Mouse (Mus musculus) urinary bladder, postnatal 14 days (tissue): ENCODE data around the gene Gm42517.

Source experiments
- DNase-seq: peaks from one replicate; pipeline ENCODE4 v3.0.0; 2021; ENCODE audit warnings: low spot score

The Gm42517 gene

DNA sequence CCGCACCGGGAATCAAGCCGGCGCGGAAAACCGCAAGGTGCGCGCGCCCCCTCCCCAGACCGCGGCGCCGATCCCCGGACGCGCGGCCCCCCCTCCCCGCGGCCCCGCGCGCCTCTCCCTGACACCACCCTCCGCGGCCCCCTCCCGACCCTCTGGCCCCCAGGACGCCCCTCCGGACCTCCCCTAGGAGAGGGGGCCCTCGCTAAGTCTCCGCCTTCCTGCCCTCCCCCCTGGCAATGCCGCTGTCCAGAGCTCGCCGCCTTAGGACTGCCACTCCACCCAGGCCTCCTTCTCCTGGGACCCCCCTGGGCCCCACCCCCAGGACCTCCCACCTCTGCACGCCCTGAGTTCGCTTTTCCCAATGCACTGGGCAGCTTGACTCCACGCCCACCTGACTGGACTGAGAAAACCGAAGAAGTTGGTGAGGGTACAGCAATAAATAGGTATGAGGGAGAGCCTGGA lies at the start of gene Gm42517:
Gene Gm42517, minus strand, starts transcription at position 52 of the 462 bp plus-strand sequence.
- DNase-seq: peak; percentile 3

DNA sequence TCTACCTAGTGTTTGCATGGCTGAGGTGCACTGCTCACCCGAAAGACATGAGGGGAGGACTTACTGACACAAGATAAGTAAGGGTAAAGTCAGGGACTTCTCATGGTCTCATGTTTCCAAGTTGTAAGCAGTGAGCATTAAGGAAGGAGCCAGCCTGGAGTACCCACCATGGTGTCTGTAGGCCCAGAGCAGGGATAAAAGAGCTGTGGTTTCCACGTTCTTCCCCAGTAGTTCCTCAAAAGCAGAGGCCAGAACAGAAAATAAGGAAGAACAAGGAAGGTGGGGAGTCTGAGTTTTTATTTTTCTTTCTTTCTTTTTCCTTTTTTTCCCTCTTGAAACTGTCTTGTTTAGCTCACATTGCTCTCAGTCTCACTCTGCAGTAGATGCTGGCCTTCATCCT lies 47.0 kb upstream of the Gm42517 start:
- no peak for DNase-seq

DNA sequence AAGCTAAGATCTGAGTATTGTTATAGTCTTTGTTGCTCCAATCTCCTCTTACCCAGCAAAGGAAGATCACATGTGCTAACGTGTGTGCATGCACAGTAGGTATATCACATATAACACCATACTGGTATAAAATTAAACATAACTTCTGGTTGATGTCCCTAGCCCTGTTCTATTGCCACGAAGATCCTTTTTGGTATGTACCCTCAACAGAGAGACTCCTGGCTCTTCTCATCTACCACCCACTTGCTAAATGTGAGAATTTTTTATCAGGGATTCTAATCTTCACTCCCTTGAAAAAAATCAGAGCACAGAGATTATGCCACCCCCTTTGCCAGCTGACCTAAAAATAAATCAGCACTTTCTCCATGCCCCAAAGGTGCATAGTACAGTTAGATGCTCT lies 39.3 kb upstream of the Gm42517 start:
- DNase-seq: no peak

DNA sequence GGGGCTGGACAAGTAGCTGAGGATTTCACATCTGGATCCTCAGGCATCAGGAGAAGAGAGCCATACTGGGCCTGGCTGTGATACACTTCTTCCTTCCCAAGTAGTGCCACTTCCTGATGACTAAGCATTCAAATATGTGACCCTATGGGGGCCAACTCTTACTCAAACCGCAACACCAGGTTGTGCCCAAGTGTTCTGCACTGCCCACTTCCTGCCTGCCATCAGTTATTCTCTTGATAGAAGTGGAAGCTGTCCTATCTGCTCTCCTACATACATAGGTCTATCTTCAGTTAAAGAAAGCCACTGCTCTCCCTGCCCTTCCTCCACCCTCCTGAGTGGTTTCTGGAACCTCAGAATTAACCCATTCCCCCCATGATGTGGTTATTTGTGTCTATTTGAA lies 37.7 kb upstream of the Gm42517 start:
- no peak for DNase-seq

DNA sequence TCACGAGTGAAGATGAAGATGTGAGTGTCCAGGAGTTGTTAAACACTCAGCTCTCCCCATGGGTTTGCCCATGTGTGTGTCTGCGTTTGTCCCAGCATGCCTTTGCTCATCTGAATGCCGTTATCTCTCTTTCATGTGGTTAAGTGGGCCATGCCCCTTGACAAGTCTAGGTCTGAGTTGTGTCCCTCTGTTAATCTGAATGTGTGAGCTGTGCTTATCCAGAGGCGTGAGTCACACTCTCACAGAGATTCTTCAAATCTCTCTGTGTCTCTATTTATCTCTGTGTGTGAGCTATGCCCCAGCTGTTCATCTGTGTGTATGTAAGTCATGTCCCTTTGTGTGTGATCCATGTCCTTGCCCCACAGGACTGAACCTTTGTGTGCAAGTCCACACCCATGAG lies 35.7 kb upstream of the Gm42517 start:
- no peak for DNase-seq

DNA sequence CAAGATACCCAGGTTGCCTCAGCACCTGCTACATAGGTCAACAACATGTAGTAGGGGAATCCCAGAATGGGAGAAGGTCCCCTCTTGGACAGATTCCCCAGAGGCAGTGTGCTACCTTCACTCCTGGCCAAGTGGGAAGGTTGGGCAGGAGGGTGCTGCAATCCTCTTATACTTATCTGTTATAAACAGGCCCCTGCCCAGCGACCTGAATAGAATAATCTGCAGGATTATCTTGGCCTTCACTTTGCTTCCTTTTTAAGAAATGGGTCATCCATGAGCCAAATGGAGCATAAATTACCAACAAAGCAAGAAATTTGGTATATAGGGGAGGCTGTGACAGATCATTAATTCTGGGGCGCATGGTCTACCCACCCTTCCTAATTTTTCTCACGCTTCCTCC lies 22.0 kb upstream of the Gm42517 start:
- DNase-seq: no peak

DNA sequence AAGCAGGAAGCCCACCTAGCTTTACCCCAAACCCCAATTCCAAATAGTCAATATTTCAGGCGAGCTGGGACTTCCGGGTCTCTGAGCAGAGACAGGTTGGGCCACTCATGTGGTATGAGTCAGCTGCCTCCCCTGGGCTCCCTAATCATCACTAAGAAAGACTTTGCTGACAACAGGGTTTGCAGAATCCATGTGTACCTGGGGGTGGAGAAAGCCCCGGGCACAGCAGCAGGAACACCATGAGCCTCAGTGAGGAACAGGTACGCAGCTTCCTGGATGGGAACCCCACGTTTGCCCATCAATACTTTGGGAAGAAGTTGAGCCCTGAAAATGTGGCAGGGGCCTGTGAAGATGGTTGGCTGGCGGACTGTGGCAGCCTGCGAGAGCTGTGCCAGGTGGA lies 20.5 kb upstream of the Gm42517 start, which contains the start of gene Pde6b:
Gene Pde6b, plus strand, starts transcription at position 191 of the 400 bp plus-strand sequence.
- no peak for DNase-seq

DNA sequence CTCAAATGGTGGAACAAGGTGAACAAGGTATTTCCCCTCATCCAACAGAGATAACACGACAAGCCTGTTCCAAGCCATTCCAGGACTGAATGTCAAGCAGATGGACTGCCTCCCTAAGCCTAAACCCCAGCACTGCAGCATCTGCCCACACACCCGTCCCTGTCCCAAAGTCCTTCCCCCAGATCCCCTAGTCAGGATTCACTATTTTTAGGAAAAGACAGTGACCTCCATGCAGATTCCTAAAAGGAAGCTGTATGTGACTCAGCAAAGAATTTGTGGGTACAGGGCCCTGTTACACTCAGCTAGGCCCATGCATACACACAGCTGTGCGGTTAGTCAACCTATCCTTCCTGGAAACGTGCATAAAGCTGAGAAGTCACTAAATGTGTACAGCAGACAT lies 18.7 kb upstream of the Gm42517 start:
- no peak for DNase-seq

DNA sequence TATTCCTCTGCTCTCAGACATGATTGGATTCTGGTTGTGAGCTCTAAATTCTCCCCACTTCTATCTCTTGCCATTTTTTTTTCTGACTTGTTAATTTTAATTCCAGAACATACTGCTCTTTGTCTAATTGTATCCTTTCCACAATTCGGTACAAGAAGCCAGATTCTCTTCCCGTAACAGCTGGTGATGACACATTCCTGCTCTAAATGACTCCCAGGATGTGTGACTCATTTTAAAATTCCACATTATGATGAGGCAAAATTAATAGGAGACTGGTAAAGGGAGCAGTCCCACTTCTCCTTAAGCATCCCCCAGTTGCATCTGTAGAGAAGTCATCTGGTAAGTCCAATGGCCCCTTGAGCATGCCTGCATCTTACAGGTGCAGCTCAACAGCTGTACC lies 17.9 kb upstream of the Gm42517 start:
- DNase-seq: no peak

DNA sequence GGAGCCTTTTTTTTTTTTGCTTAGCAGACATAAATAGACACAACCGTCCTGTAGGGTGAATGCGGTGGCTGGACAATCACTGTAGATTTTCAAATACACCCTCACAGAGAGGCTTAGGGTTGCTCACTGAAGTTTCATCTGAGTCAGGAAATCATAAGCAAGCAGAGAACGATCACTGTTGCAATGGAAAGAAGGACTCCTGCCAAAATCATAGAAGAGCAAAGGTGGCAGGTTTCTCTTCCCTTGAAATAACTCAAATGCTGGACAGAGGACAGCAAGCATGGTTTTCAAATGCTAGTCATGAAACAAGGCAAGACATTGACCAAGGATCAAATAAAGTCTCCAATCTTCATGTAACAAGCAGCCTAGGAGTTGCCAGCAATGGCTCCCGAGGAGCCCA lies 10.6 kb upstream of the Gm42517 start:
- no peak for DNase-seq

DNA sequence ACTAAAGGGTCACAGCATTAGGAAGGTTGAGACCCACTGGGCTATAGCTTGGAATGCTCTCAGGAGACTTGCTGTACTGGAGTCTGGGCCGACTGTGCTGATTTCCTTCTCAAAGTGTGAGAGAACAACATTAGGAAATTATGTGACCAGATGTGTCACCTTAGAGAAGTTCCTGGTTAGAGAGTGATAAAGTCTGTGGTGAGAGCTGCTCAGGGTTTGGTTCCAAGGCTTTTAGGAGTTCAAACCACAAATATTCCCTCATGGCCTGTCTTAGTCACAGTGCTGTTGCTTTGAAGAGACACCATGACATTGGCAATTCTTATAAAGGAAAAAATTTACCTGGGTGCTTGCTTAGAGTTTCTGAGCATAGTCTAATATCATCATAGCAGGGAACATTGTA lies 8.3 kb upstream of the Gm42517 start:
- no peak for DNase-seq

DNA sequence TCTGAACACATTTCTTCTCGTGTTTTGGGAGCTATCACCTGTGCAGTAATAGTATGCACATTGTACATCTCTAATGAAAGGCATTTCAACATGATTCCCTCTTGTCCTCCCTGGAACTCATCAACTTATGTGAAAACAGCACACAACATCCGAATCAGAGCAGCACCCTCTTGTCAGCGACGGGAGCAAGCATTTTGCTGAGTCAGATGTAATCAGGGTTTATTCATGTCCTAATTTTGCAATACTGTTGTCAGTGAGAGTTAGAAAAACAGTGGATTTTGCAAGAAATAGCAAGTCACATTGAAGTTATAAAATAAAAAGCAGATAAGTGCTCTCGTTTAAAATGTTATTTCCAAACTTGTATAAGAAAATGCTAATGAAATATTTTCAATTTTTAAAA lies 6.4 kb upstream of the Gm42517 start:
- DNase-seq: no peak

DNA sequence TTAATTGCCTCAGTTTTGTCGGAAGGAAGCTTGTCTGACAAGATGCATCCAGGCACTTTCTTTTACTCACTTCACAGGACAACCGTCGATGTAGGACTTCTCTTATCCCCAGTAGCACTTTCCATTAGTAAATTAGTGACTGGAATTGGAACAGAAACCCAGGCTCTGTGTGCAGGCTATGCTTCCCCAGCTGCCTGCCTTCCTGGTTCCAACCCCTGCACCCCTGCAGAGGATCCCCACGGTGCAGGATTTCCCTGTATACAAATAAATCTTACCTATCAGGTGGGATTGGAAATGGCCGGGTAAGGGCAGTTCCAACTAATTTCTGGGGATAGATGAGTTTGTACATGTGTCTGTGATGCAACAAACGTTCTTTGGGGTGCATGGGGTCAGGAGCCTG lies 2.2 kb upstream of the Gm42517 start:
- DNase-seq: no peak

DNA sequence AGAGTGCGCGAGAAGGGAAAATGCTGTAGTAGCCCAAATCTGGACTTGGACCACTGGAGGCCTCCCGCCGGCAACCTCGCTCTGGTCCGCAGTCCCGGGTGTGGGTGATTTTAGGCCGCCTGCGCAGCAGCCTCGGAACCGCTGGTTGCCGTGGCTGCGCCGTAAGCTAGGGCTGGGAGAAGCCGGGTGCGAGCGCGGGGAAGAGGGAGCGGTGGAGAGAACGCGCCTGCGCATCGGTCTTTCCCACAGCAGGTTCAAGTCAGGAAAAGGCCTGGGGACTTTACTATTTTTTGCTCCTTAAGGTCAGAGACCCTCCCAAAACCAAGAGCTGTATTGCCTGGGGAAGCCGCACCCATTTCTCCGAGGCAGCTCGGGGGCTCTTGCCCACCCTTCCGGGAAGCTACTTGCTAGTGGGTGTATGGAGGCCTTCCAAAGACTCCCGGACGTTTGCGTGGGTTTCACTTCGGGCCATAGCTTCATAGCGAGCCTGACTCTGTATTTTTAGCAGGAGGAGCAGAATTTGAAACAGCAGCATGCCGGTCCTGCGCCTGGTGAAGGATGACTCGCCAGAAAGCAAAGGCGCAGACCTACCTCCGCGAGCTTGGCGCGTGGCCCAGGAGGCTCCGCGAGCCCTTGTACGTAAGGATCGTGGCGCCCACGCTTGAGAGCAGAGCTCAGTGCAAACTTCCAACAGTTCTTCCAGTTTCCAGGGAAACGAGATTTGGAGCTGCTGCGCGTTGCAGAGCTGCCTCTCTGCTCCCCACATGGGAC lies 1.3 kb upstream of the Gm42517 start:
- peak; percentile 22 for DNase-seq

DNA sequence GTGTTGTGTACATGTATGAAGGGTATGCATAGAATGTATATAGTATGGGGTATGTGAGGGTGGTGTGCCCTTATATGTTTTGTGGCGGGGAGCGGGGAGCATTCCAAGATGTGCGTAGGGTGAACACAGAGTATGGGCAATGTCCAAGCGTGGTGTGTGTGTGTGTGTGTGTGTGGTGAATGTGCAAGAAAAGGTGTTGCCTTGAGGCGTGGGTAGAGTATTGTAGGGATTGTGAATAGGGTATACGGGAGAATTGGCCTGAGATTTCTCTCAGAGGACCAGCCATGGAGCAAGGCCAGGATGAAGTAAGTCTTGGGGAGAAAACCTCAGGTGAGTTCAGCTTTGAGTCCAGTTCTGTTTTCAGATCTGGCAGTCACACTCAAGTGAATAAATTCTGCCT lies 724 bp upstream of the Gm42517 start:
- DNase-seq: no peak

DNA sequence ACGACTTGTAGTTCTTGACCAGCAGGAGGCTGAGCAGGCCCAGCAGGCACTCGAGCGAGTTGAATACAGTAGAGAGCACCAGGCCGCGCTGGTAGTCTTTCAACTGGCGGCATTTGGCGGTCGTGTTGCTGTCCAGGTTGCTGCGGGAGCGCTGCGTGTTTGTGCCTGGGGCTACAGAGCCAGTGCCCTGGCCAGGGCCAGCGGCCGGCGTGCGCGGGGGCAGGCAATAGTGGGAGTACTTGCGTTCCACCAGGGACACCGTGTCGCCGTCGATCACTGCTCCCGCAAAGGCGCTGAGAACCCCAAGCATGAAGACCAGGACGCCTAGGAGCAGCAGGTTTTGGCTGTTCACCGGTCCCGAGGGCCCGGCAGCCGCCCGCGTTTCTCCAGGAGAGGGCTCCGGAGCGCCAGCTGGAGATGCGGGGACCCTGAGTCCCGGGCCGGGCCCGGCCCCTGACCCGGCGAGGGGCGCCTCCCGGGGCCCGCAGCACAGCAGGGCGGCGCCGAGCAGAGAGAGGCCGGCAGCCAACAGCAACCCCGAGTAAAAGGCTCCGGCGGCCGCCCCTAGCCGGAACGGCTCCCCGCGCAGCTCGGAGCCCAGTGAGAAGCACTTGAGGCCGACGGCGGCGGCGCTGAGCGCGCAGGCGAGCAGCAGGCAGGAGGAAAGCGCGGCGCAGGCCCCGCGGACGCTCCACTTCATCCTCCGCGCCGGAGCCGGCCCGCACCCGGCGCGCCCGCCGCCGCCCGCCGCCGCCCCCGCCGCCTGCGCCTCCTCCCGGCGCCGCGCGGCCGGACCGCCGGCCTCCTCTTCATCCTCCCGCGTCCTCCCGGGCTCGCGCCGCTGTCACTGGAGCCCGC lies 509 bp downstream of the Gm42517 start:
- DNase-seq: peak; percentile 36

DNA sequence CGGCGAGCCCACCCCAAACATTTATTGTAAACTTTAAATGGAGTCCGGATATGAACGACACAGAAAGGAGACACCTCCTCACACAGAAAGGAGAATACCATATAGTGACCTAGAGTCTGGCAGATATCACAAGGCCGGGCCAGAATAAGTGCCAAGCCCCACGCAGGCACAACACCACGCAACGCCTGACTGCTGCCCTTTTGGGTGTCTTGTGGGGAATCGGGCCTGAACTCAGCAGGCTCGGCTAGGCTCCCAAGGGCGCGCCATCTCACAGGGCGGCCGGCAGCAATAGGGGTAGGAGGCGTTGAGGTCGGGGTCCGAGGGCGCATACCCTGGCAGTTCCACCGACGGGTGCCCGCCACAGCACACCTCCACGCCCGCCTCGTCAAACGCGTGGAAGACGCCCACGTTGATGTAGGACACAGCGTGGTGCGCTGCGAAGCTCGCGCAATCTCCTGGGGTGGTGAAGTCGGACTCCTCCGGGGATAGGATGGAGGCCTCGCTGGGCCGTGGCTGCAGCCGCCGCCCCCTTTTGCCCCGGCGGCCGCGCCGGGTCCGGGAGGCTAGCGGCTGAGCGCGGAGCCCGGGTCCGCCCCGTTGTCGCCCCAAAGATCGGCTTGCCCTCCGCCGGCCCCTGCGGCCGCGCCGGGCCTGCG lies 1.3 kb downstream of the Gm42517 start:
- DNase-seq: peak; percentile 4

DNA sequence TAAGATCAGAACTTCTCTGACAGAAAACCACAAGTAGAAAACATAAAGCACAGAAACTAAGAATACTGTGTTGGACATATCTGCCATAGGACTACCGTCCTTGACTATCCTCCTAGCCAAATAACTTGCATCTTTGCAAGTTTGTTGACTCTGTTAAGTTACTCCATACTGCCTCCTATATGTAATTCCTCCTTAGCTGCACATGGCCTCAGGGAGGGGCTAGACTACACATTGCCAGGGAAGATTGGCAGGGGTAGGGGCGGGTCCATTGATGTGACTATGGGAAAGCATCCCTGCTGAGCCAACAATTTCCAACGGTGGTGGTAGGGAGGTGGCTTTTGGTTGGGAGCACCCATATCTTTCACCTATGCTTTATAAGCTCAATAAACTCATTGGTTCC lies 5.4 kb downstream of the Gm42517 start:
- DNase-seq: no peak

DNA sequence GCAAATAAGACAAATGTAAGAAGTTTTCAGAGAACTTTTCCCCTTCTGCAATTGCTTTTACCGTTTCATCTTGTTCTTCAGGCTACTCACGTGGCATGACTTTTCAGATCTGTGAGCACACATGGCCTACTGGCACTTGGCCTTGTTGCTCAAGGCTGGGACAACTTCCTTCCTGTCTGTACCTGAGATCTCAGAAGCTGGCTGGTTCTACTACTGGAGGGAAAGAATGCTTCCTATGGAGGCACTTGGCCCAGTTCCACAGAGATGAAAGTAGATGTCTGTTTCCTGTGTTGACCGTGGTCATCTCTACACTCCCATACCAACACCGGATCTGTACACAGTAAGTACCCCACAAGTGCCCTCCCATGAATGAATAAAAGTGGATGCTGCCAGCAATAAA lies 7.5 kb downstream of the Gm42517 start:
- no peak for DNase-seq

DNA sequence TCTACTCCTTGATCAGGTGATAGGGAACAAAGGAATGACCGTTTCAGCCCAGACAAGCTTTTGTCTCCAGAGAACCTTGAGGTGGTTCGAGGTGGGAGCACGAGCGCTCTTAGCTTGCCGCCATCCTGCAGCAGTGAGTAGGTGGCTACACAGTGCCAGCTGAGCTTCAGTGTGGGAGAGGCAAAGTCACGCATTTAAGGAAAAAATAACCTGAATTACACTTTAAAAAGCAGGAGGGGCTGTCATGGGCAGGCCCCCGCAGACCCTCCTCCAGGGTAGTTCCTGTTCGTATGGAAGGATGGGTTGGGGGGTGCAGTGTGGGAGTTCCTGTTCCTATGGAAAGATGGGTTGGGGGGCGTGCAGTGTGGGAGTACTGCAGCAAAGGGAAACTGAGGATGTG lies 8.2 kb downstream of the Gm42517 start:
- no peak for DNase-seq

DNA sequence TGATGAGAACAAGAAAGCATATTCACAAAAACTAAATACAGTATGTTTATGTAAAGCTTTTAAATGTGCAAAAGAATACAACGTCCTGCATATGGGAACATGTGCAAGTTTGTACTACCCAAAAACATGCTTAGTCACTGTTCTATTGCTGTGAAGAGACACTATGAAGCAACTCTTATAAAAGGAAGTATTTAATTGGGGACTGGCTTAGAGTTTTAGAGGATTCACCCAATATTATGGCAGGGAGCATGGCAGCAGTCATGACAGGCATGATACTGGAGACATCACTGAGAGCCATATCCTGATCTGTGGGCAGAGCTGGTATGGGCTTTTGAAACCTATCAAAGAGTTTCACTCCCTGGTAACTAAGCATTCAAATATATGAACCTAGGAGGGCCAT lies 9.9 kb downstream of the Gm42517 start:
- no peak for DNase-seq

DNA sequence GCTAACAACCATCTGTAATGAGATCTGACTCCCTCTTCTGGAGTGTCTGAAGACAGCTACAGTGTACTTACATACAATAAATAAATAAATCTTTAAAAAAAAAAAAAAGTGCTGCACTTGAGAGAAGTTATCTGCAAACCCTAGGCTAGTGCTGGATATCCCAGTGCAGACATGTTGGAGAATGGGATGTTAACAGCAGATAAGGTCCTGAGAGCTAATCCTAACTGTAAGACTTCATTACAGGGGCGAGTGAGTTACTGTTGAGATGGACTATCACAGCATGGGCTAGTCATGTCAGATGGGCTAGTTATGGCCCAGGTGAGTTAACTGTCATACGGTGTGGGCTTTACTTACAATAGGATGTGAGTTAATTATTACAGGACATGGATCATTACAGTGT lies 13.7 kb downstream of the Gm42517 start:
- no peak for DNase-seq
